Mouse (Mus musculus) liver, embryonic 14.5 days (tissue): Measurements from ENCODE around the gene Rbm47. TPM values are rescaled to one million over a fixed set of nuclear protein-coding genes. Genes with fewer than 3 reads are reported as not detected.

Experiments
- ATAC-seq: fragments of 200-750 bp; cut with Nextera tagmentation; 2 replicates; pipeline ENCODE4 v1.8.0; 2017; ENCODE audit warnings: moderate number of reproducible peaks, mild to moderate bottlenecking, moderate library complexity; ENCODE audit not compliant: insufficient read depth
- DNase-seq, 3 experiments: peaks; one replicate each; pipeline ENCODE4 v3.0.0-alpha.2; 2012 to 2013; ENCODE audit warnings: low read depth in 3 of 3, low spot score in 3 of 3
- H3K27ac ChIP-seq: fragments of 300-500 bp; sonication (generic); 2 replicates; pipeline ENCODE4 v1.5.1; 2014; ENCODE audit warnings: moderate library complexity, mild to moderate bottlenecking, control low read depth, inconsistent platforms
- H3K27me3 ChIP-seq: fragments of 300-500 bp; sonication (generic); 2 replicates; pipeline ENCODE4 v1.6.1; 2014; ENCODE audit warnings: mild to moderate bottlenecking, low read length, moderate library complexity; ENCODE audit not compliant: control insufficient read depth, insufficient read depth
- H3K36me3 ChIP-seq: fragments of 300-500 bp; sonication (generic); replicated peaks from 2 replicates; pipeline ENCODE4 v1.6.1; 2014; ENCODE audit warnings: low read depth; ENCODE audit not compliant: control insufficient read depth, insufficient read depth
- H3K4me1 ChIP-seq, 2 experiments: fragments of 200-500 bp in 1 of 2; fragments of 300-500 bp in 1 of 2; sonication (generic) in 1 of 2; replicated peaks; 2 replicates each; pipeline ENCODE4 v1.6.1; 2012 to 2014; ENCODE audit warnings: antibody characterized with exemption in 1 of 2, inconsistent platforms in 1 of 2, low read length in 1 of 2; ENCODE audit not compliant: control insufficient read depth in 2 of 2, insufficient read depth in 2 of 2
- H3K4me2 ChIP-seq: fragments of 300-500 bp; sonication (generic); 2 replicates; pipeline ENCODE4 v1.6.1; 2014; ENCODE audit warnings: low read depth, mild to moderate bottlenecking, control low read depth, moderate library complexity
- H3K4me3 ChIP-seq, 2 experiments: fragments of 200-500 bp in 1 of 2; fragments of 300-500 bp in 1 of 2; sonication (generic) in 1 of 2; 2 replicates each; pipeline ENCODE4 v1.5.1; 2012 to 2014; ENCODE audit warnings: low read depth in 2 of 2, low read length in 2 of 2, mild to moderate bottlenecking in 2 of 2, control low read depth in 1 of 2, inconsistent platforms in 1 of 2, moderate library complexity in 1 of 2; ENCODE audit not compliant: insufficient read depth in 1 of 2
- H3K9ac ChIP-seq: fragments of 300-500 bp; sonication (generic); replicated peaks from 2 replicates; pipeline ENCODE4 v1.6.1; 2014; ENCODE audit warnings: mild to moderate bottlenecking, control low read depth, moderate library complexity
- H3K9me3 ChIP-seq: fragments of 300-500 bp; sonication (generic); 2 replicates; pipeline ENCODE4 v1.6.1; 2016; ENCODE audit warnings: low read length, mixed read lengths; ENCODE audit not compliant: control insufficient read depth
- CTCF ChIP-seq: IDR thresholded peaks from 2 replicates; pipeline ENCODE4 v1.5.1; 2016; ENCODE audit warnings: antibody characterized with exemption, low read depth, control low read depth
- EP300 ChIP-seq: IDR thresholded peaks from 2 replicates; pipeline ENCODE4 v1.6.1; 2016; ENCODE audit warnings: antibody characterized with exemption, low read depth
- WGBS: fragments of 180-500 bp; shearing (Covaris S2); extraction: QIAGEN DNeasy Blood & Tissue Kit; methylation state at CpG from one replicate; pipeline ENCODE4 v1.1.7; 2014; ENCODE audit not compliant: insufficient replicate concordance; 5-methylcytosine and 5-hydroxymethylcytosine counted together
- polyA plus RNA-seq, 2 experiments: library from polyadenylated mRNA; depleted of rRNA in 1 of 2; stranded (reverse) in 1 of 2; unstranded in 1 of 2; fragments of >200 nt; fragmentation: Nextera tagmentation in 1 of 2; extraction: Ambion mirVana in 1 of 2; gene quantifications; 2 replicates each; pipeline versions ENCODE4 v1.2.1 to v1.2.3; 2012 to 2014

Rbm47 gene
- polyA plus RNA-seq, 2 experiments: 3.1 to 7.7 TPM

DNA sequence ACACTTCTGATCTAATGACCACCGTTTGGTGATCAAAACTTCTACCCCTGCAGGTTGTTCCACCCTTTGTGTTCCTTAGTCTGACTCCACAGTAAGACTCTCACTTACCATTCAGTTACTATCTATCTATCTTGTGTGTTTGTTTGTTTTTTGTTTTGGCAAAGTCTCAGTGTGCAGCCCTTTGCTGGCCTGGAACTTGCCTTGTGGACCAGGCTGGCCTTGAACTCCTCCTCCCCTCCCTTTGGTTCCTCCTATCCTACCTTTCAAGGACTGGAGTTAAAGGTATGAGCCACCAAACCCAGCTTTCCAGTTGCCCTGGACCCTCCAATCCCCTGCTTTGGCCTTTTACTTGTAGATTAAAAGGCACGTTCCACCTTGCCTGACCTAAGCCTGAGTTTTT is 23.8 kb downstream of the Rbm47 start:
- Histone ChIP-seq H3K9ac (no peak overlapping the region), H3K27me3 (peaks cover 38% of the 10 kb centered on the region), H3K4me2 (no peak overlapping the region), H3K9me3 (no peaks in the 10 kb centered on the region), H3K36me3 (no peaks in the 10 kb centered on the region), H3K27ac (no peak overlapping the region), H3K4me1 (peaks cover 0 to 1% of the 10 kb centered on the region in 2 experiments; a peak in 2 of 4 replicates), H3K4me3 (no peak overlapping the region)
- WGBS: 46% methylated on average over 2 of the region's 2 CpGs
- ATAC-seq (no peak), DNase-seq (no peak)
- TF ChIP-seq CTCF: no peak
- no peak for TF ChIP-seq EP300

DNA sequence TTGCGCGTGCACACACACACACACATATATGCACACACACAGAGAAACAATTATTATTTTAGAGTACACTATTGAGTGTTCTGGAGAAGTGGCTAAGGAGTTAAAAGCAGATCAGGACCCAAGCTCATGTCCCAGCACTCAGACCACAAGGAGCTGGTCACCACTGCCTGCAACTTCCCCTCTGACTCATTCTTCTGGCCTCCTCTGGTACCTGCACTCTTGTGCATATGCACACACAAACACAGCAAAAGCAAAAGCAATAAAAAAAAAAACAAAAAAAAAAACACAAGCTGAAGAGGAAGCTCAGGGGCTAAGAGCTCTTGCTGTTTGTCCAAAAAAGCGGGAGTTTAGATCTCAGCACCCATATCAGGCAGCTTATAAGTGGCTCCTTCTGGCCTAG is 25.6 kb downstream of the Rbm47 start:
- TF ChIP-seq CTCF: no peak
- TF ChIP-seq EP300: no peak
- no peak for DNase-seq
- H3K27me3 ChIP-seq: peaks cover 32% of the 10 kb centered on the region
- H3K4me2 ChIP-seq: no peak overlapping the region
- H3K27ac ChIP-seq: no peak overlapping the region
- no peaks in the 10 kb centered on the region for H3K9me3 ChIP-seq
- WGBS: 78% methylated on average over 3 of the region's 3 CpGs
- no peaks in the 10 kb centered on the region for H3K36me3 ChIP-seq
- H3K9ac ChIP-seq: no peak overlapping the region
- H3K4me3 ChIP-seq: no peak overlapping the region
- ATAC-seq: no peak
- peaks cover 0 to 1% of the 10 kb centered on the region in 2 experiments; a peak in 1 of 4 replicates for H3K4me1 ChIP-seq

DNA sequence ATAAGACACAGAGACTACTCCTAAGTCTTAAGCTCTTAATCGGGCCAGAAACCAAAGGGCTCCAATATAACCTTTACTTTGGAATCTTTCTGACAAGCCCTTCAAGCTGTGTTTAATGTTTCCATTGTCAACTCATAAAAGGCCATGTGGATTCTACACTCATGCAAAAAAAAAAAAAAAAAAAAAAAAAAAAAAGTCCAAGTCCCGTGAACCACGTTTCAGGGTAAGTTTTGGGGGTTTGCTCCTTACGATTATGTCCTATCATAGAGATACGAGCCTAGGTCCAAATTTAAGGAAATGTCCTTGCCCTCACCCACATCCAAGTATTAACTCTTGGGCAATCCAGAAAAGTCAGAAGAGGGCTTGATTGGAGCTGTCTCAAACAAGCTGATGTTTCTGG is 27.3 kb downstream of the Rbm47 start:
- no peak for ATAC-seq

GRCm38 (mm10) chr5:66143093-66144032 is 29.6 kb downstream of the Rbm47 start:
- no peaks in the 10 kb centered on the region for H3K27me3 ChIP-seq
- peaks cover 0 to 7% of the 10 kb centered on the region in 2 experiments; a peak in 2 of 4 replicates for H3K4me1 ChIP-seq
- H3K4me3 ChIP-seq: no peak overlapping the region
- 53% methylated on average over 14 of the region's 14 CpGs for WGBS
- H3K4me2 ChIP-seq: no peak overlapping the region
- H3K36me3 ChIP-seq: no peaks in the 10 kb centered on the region
- no peak overlapping the region for H3K9ac ChIP-seq
- H3K27ac ChIP-seq: no peak overlapping the region
- TF ChIP-seq EP300: no peak
- TF ChIP-seq CTCF: no peak
- ATAC-seq: no peak
- no peak for DNase-seq
- no peaks in the 10 kb centered on the region for H3K9me3 ChIP-seq

More for the DNA sequence above, 27.3 kb downstream of the Rbm47 start:
- Histone ChIP-seq H3K4me1 (peaks cover 0 to 1% of the 10 kb centered on the region in 2 experiments; a peak in 1 of 4 replicates), H3K9me3 (no peaks in the 10 kb centered on the region), H3K9ac (no peak overlapping the region), H3K27ac (no peak overlapping the region), H3K27me3 (peaks cover 15% of the 10 kb centered on the region), H3K4me2 (no peak overlapping the region), H3K36me3 (no peaks in the 10 kb centered on the region), H3K4me3 (no peak overlapping the region)
- TF ChIP-seq EP300 (no peak), CTCF (no peak)
- WGBS: 66% methylated on average over 5 of the region's 5 CpGs
- DNase-seq: no peak

GRCm38 (mm10) chr5:66141474-66141873 is 31.4 kb downstream of the Rbm47 start:
- TF ChIP-seq CTCF (no peak), EP300 (no peak)
- no peaks in the 10 kb centered on the region for H3K36me3 ChIP-seq
- H3K4me1 ChIP-seq: peaks cover 0 to 11% of the 10 kb centered on the region in 2 experiments; a peak in 2 of 4 replicates
- H3K9ac ChIP-seq: no peak overlapping the region
- no peaks in the 10 kb centered on the region for H3K9me3 ChIP-seq
- H3K4me2 ChIP-seq: no peak overlapping the region
- DNase-seq (no peak), ATAC-seq (no peak)
- no peak overlapping the region for H3K27ac ChIP-seq
- H3K4me3 ChIP-seq: no peak overlapping the region
- no peaks in the 10 kb centered on the region for H3K27me3 ChIP-seq
- WGBS: 63% methylated on average over 4 of the region's 4 CpGs
